Mouse (Mus musculus) lung, adult 2 months (tissue): ENCODE measurements around the gene Runx3.

Experiments used
- CTCF ChIP-seq: fragments of 200-500 bp; IDR thresholded peaks from 2 replicates; pipeline ENCODE4 v1.5.1; 2011; ENCODE audit warnings: mild to moderate bottlenecking, low read length, control low read depth; ENCODE audit not compliant: insufficient read depth
- POLR2A ChIP-seq: fragments of 200-500 bp; IDR thresholded peaks from 2 replicates; pipeline ENCODE4 v1.6.1; 2011; ENCODE audit warnings: low read depth, mild to moderate bottlenecking, control low read depth, low read length, borderline replicate concordance; ENCODE audit errors: extremely low read depth

- TF ChIP-seq CTCF (no peak), POLR2A (no peak)
Observed at GRCm38 (mm10) chr4:135158724-135159409, 38.4 kb downstream of the Runx3 start.
